ENCODE assay signal across 9 mouse cellular contexts in the genomic region with DNA sequence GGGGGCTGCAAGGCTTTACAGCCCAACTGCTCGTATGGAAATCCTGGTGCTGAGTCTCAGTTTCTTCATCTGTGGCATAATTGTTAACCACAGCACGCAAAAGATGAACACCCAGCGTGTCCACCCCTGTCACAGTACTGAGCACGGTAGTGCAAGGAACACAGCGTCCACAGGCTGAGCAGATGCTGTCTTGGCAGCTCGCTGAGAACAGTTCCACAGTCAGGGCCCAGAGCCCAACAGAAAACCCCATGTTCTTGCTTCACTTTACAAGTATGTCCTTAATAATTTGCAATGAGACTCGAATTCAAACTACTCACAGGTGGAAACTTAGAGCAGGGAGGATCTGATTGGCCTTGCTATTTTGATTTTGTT. TPM values are rescaled to one million over a fixed set of nuclear protein-coding genes. Genes with fewer than 3 reads are reported as not detected.
DNase-seq lines count a peak whose midpoint lies in the region; ATAC-seq and TF ChIP-seq lines count a peak whose summit lies in the region.
"Had no signal": no experiment of that assay in that cellular context is flagged by ENCODE, and none has a peak within 500 bp of the region (broad histone marks: within the 10 kb centered on the region; RNA-seq: fewer than 3 reads in every experiment).

No protein-coding gene starts in this region.

- ATAC-seq in embryonic facial prominence, embryonic 15.5 days (ENCODE audit: insufficient number of reproducible peaks, low FRiP score, low TSS enrichment, low read depth), result no peak
- no peak for ATAC-seq in heart, embryonic 16.5 days (replicated peaks; ENCODE audit: extremely low read depth, insufficient read depth, low FRiP score)
- ATAC-seq in liver, embryonic 13.5 days (ENCODE audit: low read depth), result no peak
- ATAC-seq in stomach, embryonic 14.5 days (ENCODE audit: insufficient number of reproducible peaks, insufficient read depth, low FRiP score, low read depth), result no peak

- peak overlapping the region; percentile 51; the same call in 1 of the 2 replicates for H3K9ac ChIP-seq in ES-E14 (ENCODE audit: insufficient read depth, low read depth, low read length, poor library complexity, severe bottlenecking)
- H3K9ac ChIP-seq in embryonic facial prominence, embryonic 15.5 days, result no peak overlapping the region
- H3K9ac ChIP-seq in heart, embryonic 16.5 days (ENCODE audit: low read length), result peak overlapping the region; percentile 64; the same call in 1 of the 2 replicates
- H3K9ac ChIP-seq in liver, embryonic 13.5 days, result no peak overlapping the region
- peak overlapping the region; percentile 48; the same call in 1 of the 2 replicates for H3K9ac ChIP-seq in stomach, embryonic 14.5 days (replicated peaks; ENCODE audit: low read depth, low read length)

- H3K4me3 ChIP-seq in ES-E14 (ENCODE audit: insufficient read depth in 1 of 2, low read depth in 1 of 2, low read length in 2 of 2, poor library complexity in 1 of 2, severe bottlenecking in 1 of 2), result peak overlapping the region; percentile 77 to 87; a peak in 2 of 4 replicates
- peak overlapping the region; percentile 58 for H3K4me3 ChIP-seq in embryonic facial prominence, embryonic 15.5 days (replicated peaks)
- peak overlapping the region; percentile 51 for H3K4me3 ChIP-seq in heart, embryonic 16.5 days (ENCODE audit: low read length)
- H3K4me3 ChIP-seq in liver, embryonic 13.5 days (replicated peaks), result peak overlapping the region; percentile 51; the same call in 1 of the 2 replicates
- H3K4me3 ChIP-seq in stomach, embryonic 14.5 days (ENCODE audit: low read depth, low read length), result peak overlapping the region; percentile 48

- H3K27me3 ChIP-seq in embryonic facial prominence, embryonic 15.5 days, result no peaks in the 10 kb centered on the region
- H3K27me3 ChIP-seq in heart, embryonic 16.5 days (ENCODE audit: control insufficient read depth, insufficient read depth, low read length), result peaks cover 5% of the 10 kb centered on the region; the same call in 1 of the 2 replicates
- peaks cover 43% of the 10 kb centered on the region for H3K27me3 ChIP-seq in liver, embryonic 13.5 days
- no peaks in the 10 kb centered on the region for H3K27me3 ChIP-seq in stomach, embryonic 14.5 days (ENCODE audit: control insufficient read depth, insufficient read depth, low read length)

- H3K4me2 ChIP-seq in embryonic facial prominence, embryonic 15.5 days (replicated peaks), result peak overlapping the region; percentile 85
- peak overlapping the region; percentile 75 for H3K4me2 ChIP-seq in heart, embryonic 16.5 days (ENCODE audit: low read depth, low read length)
- peak overlapping the region; percentile 65 for H3K4me2 ChIP-seq in liver, embryonic 13.5 days
- peak overlapping the region; percentile 94 for H3K4me2 ChIP-seq in stomach, embryonic 14.5 days (replicated peaks; ENCODE audit: low read depth, low read length)

- no peak overlapping the region for H3K27ac ChIP-seq in ES-E14 (ENCODE audit: insufficient read depth, low read depth, low read length, poor library complexity, severe bottlenecking)
- peak overlapping the region; percentile 77 for H3K27ac ChIP-seq in embryonic facial prominence, embryonic 15.5 days (replicated peaks)
- no peak overlapping the region for H3K27ac ChIP-seq in heart, embryonic 16.5 days (ENCODE audit: low read length)
- H3K27ac ChIP-seq in liver, embryonic 13.5 days, result no peak overlapping the region
- H3K27ac ChIP-seq in stomach, embryonic 14.5 days (ENCODE audit: low read length), result no peak overlapping the region

- no peaks in the 10 kb centered on the region for H3K36me3 ChIP-seq in ES-E14 (ENCODE audit: control insufficient read depth, insufficient read depth, low read length, poor library complexity, severe bottlenecking)
- H3K36me3 ChIP-seq in embryonic facial prominence, embryonic 15.5 days, result no peaks in the 10 kb centered on the region
- no peaks in the 10 kb centered on the region for H3K36me3 ChIP-seq in heart, embryonic 16.5 days (ENCODE audit: control insufficient read depth, insufficient read depth)
- H3K36me3 ChIP-seq in liver, embryonic 13.5 days, result no peaks in the 10 kb centered on the region
- H3K36me3 ChIP-seq in stomach, embryonic 14.5 days (ENCODE audit: control insufficient read depth, insufficient read depth, low read length), result no peaks in the 10 kb centered on the region

- H3K4me1 ChIP-seq in ES-E14 (ENCODE audit: control insufficient read depth in 2 of 2, insufficient read depth in 2 of 2, low read length in 2 of 2, poor library complexity in 1 of 2), result peaks cover 5 to 11% of the 10 kb centered on the region in 2 experiments; a peak in 3 of 4 replicates
- peaks cover 47% of the 10 kb centered on the region for H3K4me1 ChIP-seq in embryonic facial prominence, embryonic 15.5 days
- peaks cover 14% of the 10 kb centered on the region for H3K4me1 ChIP-seq in heart, embryonic 16.5 days (ENCODE audit: control insufficient read depth, insufficient read depth, low read length)
- H3K4me1 ChIP-seq in liver, embryonic 13.5 days (replicated peaks), result peaks cover 10% of the 10 kb centered on the region
- H3K4me1 ChIP-seq in stomach, embryonic 14.5 days (ENCODE audit: control insufficient read depth, insufficient read depth, low read length), result no peaks in the 10 kb centered on the region

- H3K9me3 ChIP-seq in ES-E14 (ENCODE audit: control insufficient read depth, insufficient read depth, low read depth, low read length), result no peaks in the 10 kb centered on the region
- H3K9me3 ChIP-seq in embryonic facial prominence, embryonic 15.5 days (replicated peaks), result no peaks in the 10 kb centered on the region
- H3K9me3 ChIP-seq in heart, embryonic 16.5 days (replicated peaks; ENCODE audit: control insufficient read depth, low read length), result no peaks in the 10 kb centered on the region
- no peaks in the 10 kb centered on the region for H3K9me3 ChIP-seq in liver, embryonic 13.5 days (replicated peaks)
- no peaks in the 10 kb centered on the region for H3K9me3 ChIP-seq in stomach, embryonic 14.5 days (ENCODE audit: control insufficient read depth, low read depth, low read length)
- H3K9me3 ChIP-seq: megakaryocyte, embryonic 14.5 days had no signal

- 33% methylated on average over 7 of the region's 7 CpGs for WGBS in embryonic facial prominence, embryonic 15.5 days
- WGBS in heart, embryonic 16.5 days, result 64% methylated on average over 7 of the region's 7 CpGs
- WGBS in liver, embryonic 13.5 days (ENCODE audit: insufficient replicate concordance), result 36% methylated on average over 7 of the region's 7 CpGs
- WGBS in stomach, embryonic 14.5 days, result 54% methylated on average over 7 of the region's 7 CpGs

- no peak for DNase-seq in ES-E14 (ENCODE audit: low read depth, low spot score)
- DNase-seq in liver, embryonic 13.5 days, result no peak
- no peak for DNase-seq in retina, postnatal 1 day
- no peak for DNase-seq in frontal cortex, postnatal 25 days (ENCODE audit: low spot score in 2 of 2)
- DNase-seq in ovary, adult 18-20 months (ENCODE audit: low spot score), result no peak

- in situ Hi-C loops in ES-E14 (cut with MboI; ENCODE audit: low sequenced_read_pairs in 2 of 2, unreplicated experiment in 2 of 2), result no loop called here

TF ChIP-seq in ES-E14, 5 proteins besides CTCF, POLR2A, EP300 and RAD21:
- TF ChIP-seq CHD2 (IDR thresholded peaks at IDR 0.05; ENCODE audit: low read depth, low read length) (no peak), HCFC1 (IDR thresholded peaks at IDR 0.05; ENCODE audit: borderline replicate concordance, insufficient read depth, low read length) (no peak), ZNF384 (IDR thresholded peaks at IDR 0.05; ENCODE audit: low read depth, low read length) (no peak), MAFK (IDR thresholded peaks at IDR 0.05; ENCODE audit: insufficient read depth, low read depth, low read length) (no peak), ZC3H11A (IDR thresholded peaks at IDR 0.05; ENCODE audit: borderline replicate concordance, low read depth, low read length) (no peak)

RNA-seq across cellular contexts. Expression of gene Adamts14, which starts 0.6 kb away (rescaled TPM):
- 7.4 and 22.9 TPM in 2 replicates for total RNA-seq in ES-E14 (2012; rRNA removed)
- polyA plus RNA-seq in embryonic facial prominence, embryonic 15.5 days (2015; fragmentation: Nextera tagmentation; extraction: Ambion mirVana), result 6.1 and 8.0 TPM in 2 replicates
- 1.8 TPM in 2 replicates for polyA plus RNA-seq in heart, embryonic 16.5 days (2015; fragmentation: Nextera tagmentation; extraction: Ambion mirVana)
- polyA plus RNA-seq in liver, embryonic 13.5 days (2015; fragmentation: Nextera tagmentation; extraction: Ambion mirVana), result 0.16 and 0.21 TPM in 2 replicates
- 0.98 and 1.4 TPM in 2 replicates for polyA plus RNA-seq in stomach, embryonic 14.5 days (2014; fragmentation: Nextera tagmentation; extraction: Ambion mirVana)

RNA-seq across cellular contexts. Expression of gene Prf1, which starts 23.8 kb away (rescaled TPM):
- not detected in 2 replicates for total RNA-seq in ES-E14 (2012; rRNA removed)
- 0.08 TPM in 1 of 2 replicates, not detected in the other for polyA plus RNA-seq in embryonic facial prominence, embryonic 15.5 days (2015; fragmentation: Nextera tagmentation; extraction: Ambion mirVana)
- polyA plus RNA-seq in heart, embryonic 16.5 days (2015; fragmentation: Nextera tagmentation; extraction: Ambion mirVana), result 0.13 TPM in 1 of 2 replicates, not detected in the other
- not detected in 2 replicates for polyA plus RNA-seq in liver, embryonic 13.5 days (2015; fragmentation: Nextera tagmentation; extraction: Ambion mirVana)
- not detected in 2 replicates for polyA plus RNA-seq in stomach, embryonic 14.5 days (2014; fragmentation: Nextera tagmentation; extraction: Ambion mirVana)

Comparison
In these comparisons a context has a peak if more than half of its experiments do, and no peak if none do; other contexts are left out.
1. H3K9ac ChIP-seq: peak in ES-E14 (single experiment), heart, embryonic 16.5 days (single experiment) and stomach, embryonic 14.5 days (single experiment); none in embryonic facial prominence, embryonic 15.5 days (single experiment) and liver, embryonic 13.5 days (single experiment).
2. Peak in every context shown above with its lines, with median percentiles within 50 percentile points of each other: H3K4me3 ChIP-seq and H3K4me2 ChIP-seq.